Mouse (Mus musculus): Measurements from ENCODE around the gene Klhl35. TPM values are rescaled to one million over a fixed set of nuclear protein-coding genes. Genes with fewer than 3 reads are reported as not detected.

The Klhl35 gene
- total and polyA plus RNA-seq, 3 experiments = 0.04 TPM; not detected in 2

- no peak for DNase-seq (ENCODE audit: low read depth, low spot score)
- Histone ChIP-seq H3K4me3 (ENCODE audit: control insufficient read depth in 1 of 2, insufficient read depth in 1 of 2, low read depth in 2 of 2, low read length in 2 of 2) (no peak overlapping the region), H3K27ac (ENCODE audit: control insufficient read depth, low read depth, low read length) (no peak overlapping the region), H3K9me3 (replicated peaks; ENCODE audit: insufficient read depth, low read length) (no peaks in the 10 kb centered on the region), H3K9ac (ENCODE audit: control insufficient read depth, low read depth, low read length, poor library complexity, severe bottlenecking) (no peak overlapping the region), H3K79me2 (ENCODE audit: control insufficient read depth, insufficient read depth, low read length, poor library complexity) (no peaks in the 10 kb centered on the region), H3K36me3 (ENCODE audit: control insufficient read depth in 1 of 2, insufficient read depth in 2 of 2, low read length in 2 of 2) (no peaks in the 10 kb centered on the region), H3K4me1 (ENCODE audit: control insufficient read depth in 1 of 2, insufficient read depth in 2 of 2, low read length in 2 of 2) (no peaks in the 10 kb centered on the region; a peak in 1 of 4 replicates), H3K27me3 (ENCODE audit: control insufficient read depth in 1 of 2, insufficient read depth in 2 of 2, low read length in 2 of 2) (peaks cover 0 to 16% of the 10 kb centered on the region in 2 experiments; a peak in 3 of 4 replicates)
- TF ChIP-seq TBP (IDR thresholded peaks at IDR 0.05; ENCODE audit: low read depth, low read length) = no peak
- no peak for TF ChIP-seq USF1 (IDR thresholded peaks at IDR 0.05; ENCODE audit: low read depth, low read length)
- TF ChIP-seq CHD1 (IDR thresholded peaks at IDR 0.05; ENCODE audit: low read depth, low read length) = no peak
- TF ChIP-seq ZNF384 (IDR thresholded peaks at IDR 0.05; ENCODE audit: low read depth, low read length) = no peak
- no peak for TF ChIP-seq HCFC1 (IDR thresholded peaks at IDR 0.05; ENCODE audit: low read depth, low read length)
- no peak for TF ChIP-seq ZC3H11A (IDR thresholded peaks at IDR 0.05; ENCODE audit: low read depth, low read length)
- TF ChIP-seq NELFE (IDR thresholded peaks at IDR 0.05; ENCODE audit: low read depth, low read length) = no peak
- no peak for TF ChIP-seq MXI1 (IDR thresholded peaks at IDR 0.05; ENCODE audit: low read depth, low read length)
- TF ChIP-seq TCF12 (IDR thresholded peaks at IDR 0.05; ENCODE audit: low read depth, low read length) = no peak
- TF ChIP-seq KAT2A (conservative IDR thresholded peaks at IDR 0.05; ENCODE audit: low read depth, low read length) = no peak
- no peak for TF ChIP-seq MAZ (IDR thresholded peaks at IDR 0.05; ENCODE audit: low read depth, low read length)
- no peak for TF ChIP-seq MAX (IDR thresholded peaks at IDR 0.05; ENCODE audit: low read length)
- no peak for TF ChIP-seq JUND (IDR thresholded peaks at IDR 0.05; ENCODE audit: low read depth, low read length)
- no peak for TF ChIP-seq POLR2AphosphoS5 (IDR thresholded peaks at IDR 0.05; ENCODE audit: borderline replicate concordance, low read depth, low read length)
- TF ChIP-seq RCOR1 (IDR thresholded peaks at IDR 0.05; ENCODE audit: low read depth, low read length) = no peak
- TF ChIP-seq GATA1 (IDR thresholded peaks at IDR 0.05; ENCODE audit: low read depth, low read length) = no peak
Observed at GRCm38 (mm10) chr7:99421006-99421405, 44.8 kb upstream of the Klhl35 start.

- Histone ChIP-seq H3K4me3 (ENCODE audit: control insufficient read depth in 1 of 2, insufficient read depth in 1 of 2, low read depth in 2 of 2, low read length in 2 of 2) (no peak overlapping the region), H3K9me3 (replicated peaks; ENCODE audit: insufficient read depth, low read length) (no peaks in the 10 kb centered on the region), H3K9ac (ENCODE audit: control insufficient read depth, low read depth, low read length, poor library complexity, severe bottlenecking) (no peak overlapping the region), H3K27me3 (ENCODE audit: control insufficient read depth in 1 of 2, insufficient read depth in 2 of 2, low read length in 2 of 2) (peaks cover 0 to 15% of the 10 kb centered on the region in 2 experiments; a peak in 3 of 4 replicates), H3K4me1 (ENCODE audit: control insufficient read depth in 1 of 2, insufficient read depth in 2 of 2, low read length in 2 of 2) (no peaks in the 10 kb centered on the region; a peak in 1 of 4 replicates), H3K79me2 (ENCODE audit: control insufficient read depth, insufficient read depth, low read length, poor library complexity) (no peaks in the 10 kb centered on the region), H3K27ac (ENCODE audit: control insufficient read depth, low read depth, low read length) (no peak overlapping the region), H3K36me3 (ENCODE audit: control insufficient read depth in 1 of 2, insufficient read depth in 2 of 2, low read length in 2 of 2) (no peaks in the 10 kb centered on the region)
- DNase-seq (ENCODE audit: low read depth, low spot score) = no peak
- TF ChIP-seq E2F4 (IDR thresholded peaks at IDR 0.05; ENCODE audit: borderline replicate concordance, low read depth, low read length) (no peak), POLR2AphosphoS5 (IDR thresholded peaks at IDR 0.05; ENCODE audit: borderline replicate concordance, low read depth, low read length) (no peak)
Observed at GRCm38 (mm10) chr7:99424538-99425155, 41.2 kb upstream of the Klhl35 start.
